Mouse (Mus musculus) lung, adult 2 months (tissue): ENCODE measurements around the gene S100a6.

Experiments used
- CTCF ChIP-seq: fragments of 200-500 bp; IDR thresholded peaks from 2 replicates; pipeline ENCODE4 v1.5.1; 2011; ENCODE audit warnings: mild to moderate bottlenecking, low read length, control low read depth; ENCODE audit not compliant: insufficient read depth
- POLR2A ChIP-seq: fragments of 200-500 bp; IDR thresholded peaks from 2 replicates; pipeline ENCODE4 v1.6.1; 2011; ENCODE audit warnings: low read depth, mild to moderate bottlenecking, control low read depth, low read length, borderline replicate concordance; ENCODE audit errors: extremely low read depth

GRCm38 (mm10) chr3:90664219-90664618, 51.5 kb downstream of the S100a6 start:
- TF ChIP-seq CTCF (no peak), POLR2A (no peak)
